Mouse (Mus musculus) cerebellum, adult 8-10 months (tissue): ENCODE measurements at regions not wholly inside any gene's neighbourhood (a gene's known extent, or its start where the extent isn't known, plus 50 kb on each side); places are given as distances from the start of the nearest gene placed in this dataset.
"Not testable (repeated sequence)": the region's sequence is repeated elsewhere in the genome, so short reads cannot be mapped to it uniquely, and the experiment has no call there.

Source experiments
- DNase-seq: peaks from one replicate; pipeline ENCODE4 v3.0.0; 2022

- DNase-seq = no peak
Observed at GRCm38 (mm10) chr16:9016040-9016761, 186.3 kb downstream of the 1810013L24Rik start.

DNA sequence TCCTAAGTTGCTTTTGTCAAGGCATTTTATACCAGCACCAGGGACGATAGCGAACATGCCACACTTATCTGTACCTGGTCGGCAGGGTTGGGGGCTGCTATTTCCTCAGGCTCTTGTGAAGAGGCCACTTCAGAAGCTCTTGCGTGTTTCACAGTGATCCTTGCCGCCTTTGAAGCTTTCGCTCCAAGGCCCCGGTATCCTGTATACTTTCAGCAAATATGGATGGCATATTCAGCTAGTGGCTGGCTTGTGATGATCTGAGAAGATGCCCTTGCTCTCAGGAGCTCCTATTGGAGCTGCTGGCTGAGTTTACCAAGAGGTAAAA is 186.8 kb downstream of the 1810013L24Rik start:
- no peak for DNase-seq

DNA sequence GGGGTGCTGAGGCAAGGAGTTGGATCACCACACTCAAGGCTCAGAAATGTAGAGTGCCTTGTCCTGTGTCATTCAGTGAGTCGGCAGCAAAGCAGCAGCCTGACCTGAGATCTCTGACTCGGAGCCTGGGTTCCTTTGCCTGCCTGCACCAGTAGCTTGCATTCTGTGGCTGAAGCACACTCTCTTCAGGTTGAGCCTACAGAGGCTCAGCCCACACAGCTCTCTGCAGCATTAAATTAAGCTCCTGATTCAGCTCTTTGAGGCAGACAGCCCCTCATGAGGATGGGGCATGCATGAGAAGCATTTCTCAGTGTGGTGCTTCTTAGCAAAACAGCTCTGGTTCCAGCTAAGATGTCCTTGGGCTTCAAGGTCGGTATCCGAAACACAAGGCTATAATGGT is 200.8 kb downstream of the 1810013L24Rik start:
- DNase-seq = no peak

DNA sequence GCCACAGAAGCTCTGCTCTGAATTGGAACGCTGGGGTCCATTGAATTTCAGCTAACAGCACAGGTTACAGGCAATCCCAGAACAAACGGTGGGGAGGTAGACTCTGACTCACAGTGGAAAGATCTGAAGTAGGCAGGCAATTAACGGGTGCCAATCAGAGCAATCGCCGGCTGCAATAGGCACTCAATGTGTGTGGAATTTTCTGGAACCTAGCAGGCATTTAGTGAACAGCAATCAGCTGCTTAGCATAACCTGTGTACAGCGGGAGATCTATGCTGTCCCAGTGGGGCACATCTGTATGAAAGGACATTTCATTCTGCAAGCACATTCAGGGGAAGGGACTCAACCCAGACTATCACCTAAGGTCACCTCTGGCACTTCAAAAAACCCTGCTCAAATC is 213.4 kb downstream of the 1810013L24Rik start:
- no peak for DNase-seq

GRCm38 (mm10) chr16:9046864-9047263 is 217.0 kb downstream of the 1810013L24Rik start:
- no peak for DNase-seq

- DNase-seq = no peak
Observed at GRCm38 (mm10) chr16:9054415-9054814, 224.5 kb downstream of the 1810013L24Rik start.

DNA sequence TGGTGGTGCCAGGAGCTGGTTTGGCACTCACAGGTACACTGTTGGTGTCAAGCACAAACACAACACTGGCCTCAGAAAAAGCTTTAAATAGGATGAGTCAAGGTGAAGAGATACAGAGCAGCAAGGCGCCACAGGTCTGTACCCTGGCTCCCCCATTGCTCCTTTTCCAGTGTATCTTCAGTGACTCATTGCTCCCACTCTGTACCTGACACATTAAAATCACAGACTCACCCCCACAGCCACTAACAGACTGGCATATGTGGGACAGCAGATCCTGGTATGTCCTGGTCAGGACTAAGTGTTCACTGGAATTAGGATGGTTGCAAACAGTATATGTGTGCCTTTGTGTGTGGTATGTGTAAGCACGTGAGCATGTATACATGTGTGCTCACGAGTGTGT is 226.5 kb downstream of the 1810013L24Rik start:
- DNase-seq = no peak

DNA sequence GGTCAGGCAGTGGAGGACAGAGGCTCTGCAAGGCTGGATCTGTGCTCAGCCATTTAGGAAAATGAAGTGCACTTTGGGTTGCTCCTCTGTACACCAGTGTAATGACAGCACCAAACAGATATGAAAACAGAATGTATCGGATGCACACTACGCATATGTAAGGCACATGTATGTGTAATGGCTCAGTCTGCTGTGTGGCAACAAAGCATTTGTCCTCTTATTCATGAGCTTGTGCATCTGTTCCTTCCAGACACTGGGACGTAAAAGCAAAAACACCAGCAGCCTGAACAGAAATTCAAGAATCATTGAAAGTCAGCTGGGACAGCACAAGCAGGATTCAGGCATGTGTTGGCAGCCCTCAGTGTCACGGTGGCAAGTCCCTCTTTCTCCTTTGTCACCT is 241.6 kb downstream of the 1810013L24Rik start:
- DNase-seq = no peak

- not testable (repeated sequence) for DNase-seq
Observed at GRCm38 (mm10) chr16:9071956-9072355, 242.1 kb downstream of the 1810013L24Rik start.

- DNase-seq = no peak
Observed at GRCm38 (mm10) chr16:9074295-9074694, 244.4 kb downstream of the 1810013L24Rik start.

GRCm38 (mm10) chr16:9077451-9077850 is 247.6 kb downstream of the 1810013L24Rik start:
- DNase-seq = no peak

- DNase-seq = no peak
Observed at GRCm38 (mm10) chr16:9078405-9078942, 248.6 kb downstream of the 1810013L24Rik start.

DNA sequence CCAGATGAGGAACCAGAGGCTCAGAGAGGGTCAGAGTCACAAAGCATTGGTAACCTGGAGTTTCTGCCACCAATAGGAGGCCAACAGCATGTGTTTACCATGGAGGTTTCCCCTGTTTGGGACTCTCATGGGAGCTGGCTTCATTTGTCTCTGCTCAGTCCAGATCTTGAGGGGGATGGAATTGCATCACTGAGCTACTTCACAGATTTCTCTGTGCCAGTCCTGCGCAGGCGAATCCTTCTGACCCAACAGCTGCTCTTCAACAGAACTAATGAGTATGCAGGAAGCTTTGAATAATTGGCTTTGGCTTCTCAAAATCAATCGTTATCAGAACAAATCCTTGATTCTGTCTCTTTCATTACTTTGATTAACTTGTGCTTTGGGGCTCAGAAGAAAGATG is 253.1 kb downstream of the 1810013L24Rik start:
- DNase-seq = no peak

GRCm38 (mm10) chr16:9083740-9084139 is 253.8 kb downstream of the 1810013L24Rik start:
- DNase-seq = no peak

GRCm38 (mm10) chr16:9084581-9084980 is 254.7 kb downstream of the 1810013L24Rik start:
- no peak for DNase-seq

- DNase-seq = no peak
Observed at GRCm38 (mm10) chr16:9085133-9085532, 255.2 kb downstream of the 1810013L24Rik start.

DNA sequence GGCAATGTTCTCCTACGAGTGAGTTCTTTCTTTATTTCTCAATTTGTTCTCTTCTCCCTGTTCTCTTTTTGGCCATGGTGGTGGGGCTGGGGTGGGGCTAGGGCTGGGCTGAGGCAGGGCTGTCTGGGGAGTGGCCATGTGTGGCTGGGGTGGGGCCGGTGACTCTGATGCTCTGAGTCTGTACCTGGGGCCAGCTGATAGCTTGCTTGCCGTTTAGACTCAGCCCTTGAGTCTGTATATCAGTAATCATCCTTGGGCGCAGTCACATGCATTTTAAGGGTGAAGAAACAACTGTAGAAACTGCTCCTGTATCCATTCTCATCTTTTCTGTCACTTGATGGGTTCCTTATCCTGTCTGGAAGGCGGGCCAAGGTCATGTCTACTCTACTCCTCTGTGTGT is 256.1 kb downstream of the 1810013L24Rik start:
- no peak for DNase-seq

- DNase-seq = no peak
Observed at GRCm38 (mm10) chr16:9091790-9092189, 261.9 kb downstream of the 1810013L24Rik start.

DNA sequence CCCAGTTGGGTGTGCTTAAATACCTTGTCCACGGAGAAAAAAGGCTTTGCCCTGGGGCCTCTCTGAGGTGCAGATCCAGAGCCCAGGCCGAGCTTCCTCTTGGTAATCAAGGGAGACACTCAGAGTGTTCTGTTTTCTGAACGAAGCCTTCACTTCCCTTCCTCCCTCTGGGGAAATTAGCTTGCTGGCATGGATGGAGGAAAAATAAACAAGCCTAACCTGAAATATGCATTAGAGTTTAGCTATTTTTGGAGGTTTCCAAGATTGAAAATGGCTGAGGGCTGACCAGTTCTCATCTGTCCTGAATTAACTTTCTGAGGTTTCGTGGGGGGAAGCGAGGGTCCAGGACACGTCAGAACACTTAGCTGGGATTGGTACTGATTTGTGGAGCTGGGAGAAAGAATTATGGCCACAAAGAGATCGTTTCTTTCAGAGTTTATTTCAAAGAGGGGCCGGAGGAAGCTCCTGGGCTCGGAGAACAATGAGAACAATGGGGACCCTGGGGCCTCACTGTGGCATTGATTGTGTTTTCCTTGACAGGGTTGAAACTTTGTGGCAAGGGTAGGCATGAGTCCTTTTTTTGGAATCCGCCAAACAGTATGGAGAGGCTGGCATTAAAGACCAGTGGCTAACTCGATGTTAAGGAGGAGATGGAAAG is 262.4 kb downstream of the 1810013L24Rik start:
- DNase-seq = no peak

- no peak for DNase-seq
Observed at GRCm38 (mm10) chr16:9093593-9093992, 263.7 kb downstream of the 1810013L24Rik start.

GRCm38 (mm10) chr16:9094201-9094600 is 264.3 kb downstream of the 1810013L24Rik start:
- no peak for DNase-seq

DNA sequence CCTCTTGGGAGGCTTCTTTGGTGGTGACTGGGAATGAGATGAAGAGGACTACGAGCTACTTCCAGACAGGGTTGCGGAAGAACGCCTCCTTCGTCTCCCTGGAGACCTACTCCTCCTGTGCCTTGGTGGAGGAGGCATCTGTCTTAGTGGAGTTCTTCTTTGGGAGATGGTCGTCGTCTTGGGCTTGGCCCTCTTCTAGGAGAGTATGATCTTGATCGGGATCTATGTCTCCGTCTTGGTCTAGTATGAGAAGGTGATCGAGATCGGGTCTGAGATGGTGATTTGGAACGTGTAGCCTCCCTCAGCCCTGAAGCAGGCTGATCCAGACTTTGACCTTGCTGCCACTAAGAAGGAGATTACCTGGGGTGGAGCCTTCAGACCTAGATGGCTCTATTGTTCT is 276.3 kb downstream of the 1810013L24Rik start:
- DNase-seq = no peak

DNA sequence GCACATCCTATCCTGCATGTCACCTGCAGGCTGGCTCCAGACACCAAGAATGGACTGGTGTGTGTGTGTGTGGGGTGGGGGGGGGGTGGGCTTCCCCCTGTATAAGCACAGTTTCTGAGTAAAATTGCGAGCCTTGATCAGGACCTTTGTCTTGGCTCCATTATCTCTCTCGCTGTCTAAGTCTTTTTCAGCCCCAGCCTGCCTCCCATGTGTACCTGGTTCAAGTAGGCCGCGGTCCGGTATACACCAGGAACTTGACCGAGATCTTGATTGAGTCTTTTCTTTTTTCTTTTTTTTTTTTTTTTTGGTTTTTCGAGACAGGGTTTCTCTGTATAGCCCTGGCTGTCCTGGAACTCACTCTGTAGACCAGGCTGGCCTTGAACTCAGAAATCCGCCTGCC is 276.8 kb downstream of the 1810013L24Rik start:
- not testable (repeated sequence) for DNase-seq

GRCm38 (mm10) chr16:9113801-9114200 is 283.9 kb downstream of the 1810013L24Rik start:
- DNase-seq = no peak
